Mouse (Mus musculus) hindbrain, embryonic 14.5 days (tissue): ENCODE measurements around the gene Rhoq. TPM values are rescaled to one million over a fixed set of nuclear protein-coding genes. Genes with fewer than 3 reads are reported as not detected.
A peak's percentile ranks its signal among the peaks of the same experiment; 100 is the strongest.

Source experiments
- ATAC-seq: fragments of 200-750 bp; cut with Nextera tagmentation; 2 replicates; pipeline ENCODE4 v1.8.0; 2017; ENCODE audit warnings: moderate number of reproducible peaks, mild to moderate bottlenecking, moderate TSS enrichment, moderate library complexity; ENCODE audit not compliant: low FRiP score
- DNase-seq: peaks from one replicate; pipeline ENCODE4 v3.0.0-alpha.2; 2015; ENCODE audit warnings: low spot score
- H3K27ac ChIP-seq: fragments of 300-500 bp; sonication (generic); 2 replicates; pipeline ENCODE4 v1.5.1; 2014; ENCODE audit warnings: mild to moderate bottlenecking, moderate library complexity
- H3K27me3 ChIP-seq: fragments of 300-500 bp; sonication (generic); 2 replicates; pipeline ENCODE4 v1.6.1; 2014; ENCODE audit warnings: mild to moderate bottlenecking, low read length, mixed read lengths; ENCODE audit not compliant: control insufficient read depth, insufficient read depth
- H3K36me3 ChIP-seq: fragments of 300-500 bp; sonication (generic); replicated peaks from 2 replicates; pipeline ENCODE4 v1.6.1; 2014; ENCODE audit not compliant: control insufficient read depth, insufficient read depth
- H3K4me1 ChIP-seq: fragments of 300-500 bp; sonication (generic); replicated peaks from 2 replicates; pipeline ENCODE4 v1.6.1; 2014; ENCODE audit warnings: antibody characterized with exemption, low read length, mixed read lengths; ENCODE audit not compliant: control insufficient read depth, insufficient read depth
- H3K4me2 ChIP-seq: fragments of 300-500 bp; sonication (generic); replicated peaks from 2 replicates; pipeline ENCODE4 v1.6.1; 2014; ENCODE audit warnings: mild to moderate bottlenecking, moderate library complexity
- H3K4me3 ChIP-seq: fragments of 300-500 bp; sonication (generic); replicated peaks from 2 replicates; pipeline ENCODE4 v1.5.1; 2014; ENCODE audit warnings: mild to moderate bottlenecking, low read length
- H3K9ac ChIP-seq: fragments of 300-500 bp; sonication (generic); 2 replicates; pipeline ENCODE4 v1.6.1; 2014
- H3K9me3 ChIP-seq: fragments of 300-500 bp; sonication (generic); 2 replicates; pipeline ENCODE4 v1.6.1; 2016; ENCODE audit warnings: low read length; ENCODE audit not compliant: control insufficient read depth
- WGBS: fragments of 180-500 bp; shearing (Covaris S2); extraction: QIAGEN DNeasy Blood & Tissue Kit; methylation state at CpG from one replicate; pipeline ENCODE4 v1.1.7; 2014; 5-methylcytosine and 5-hydroxymethylcytosine counted together
- polyA plus RNA-seq: library from polyadenylated mRNA; unstranded; fragments of >200 nt; fragmentation: Nextera tagmentation; extraction: Ambion mirVana; gene quantifications from 2 replicates; pipeline ENCODE4 v1.2.1, GENCODE M21; 2014

Gene Rhoq
- 10.7 and 11.5 TPM in 2 replicates for polyA plus RNA-seq

GRCm38 (mm10) chr17:86962894-86963585 lies at the start of gene Rhoq:
Gene Rhoq, plus strand, starts transcription at chr17:86963082.
- H3K4me1 ChIP-seq = peaks cover 33% of the 10 kb centered on the region
- peak; percentile 89 for ATAC-seq
- H3K27me3 ChIP-seq = no peaks in the 10 kb centered on the region
- H3K36me3 ChIP-seq = no peaks in the 10 kb centered on the region
- peak within 1 kb of the TSS; percentile 81 for H3K4me2 ChIP-seq
- WGBS = under 1% methylated on average over 81 of the region's 86 CpGs
- peak within 1 kb of the TSS; percentile 86 for H3K27ac ChIP-seq
- H3K4me3 ChIP-seq = peak within 1 kb of the TSS; percentile 82
- no peaks in the 10 kb centered on the region for H3K9me3 ChIP-seq
- peak; percentile 78 for DNase-seq
- H3K9ac ChIP-seq = peak within 1 kb of the TSS; percentile 84

DNA sequence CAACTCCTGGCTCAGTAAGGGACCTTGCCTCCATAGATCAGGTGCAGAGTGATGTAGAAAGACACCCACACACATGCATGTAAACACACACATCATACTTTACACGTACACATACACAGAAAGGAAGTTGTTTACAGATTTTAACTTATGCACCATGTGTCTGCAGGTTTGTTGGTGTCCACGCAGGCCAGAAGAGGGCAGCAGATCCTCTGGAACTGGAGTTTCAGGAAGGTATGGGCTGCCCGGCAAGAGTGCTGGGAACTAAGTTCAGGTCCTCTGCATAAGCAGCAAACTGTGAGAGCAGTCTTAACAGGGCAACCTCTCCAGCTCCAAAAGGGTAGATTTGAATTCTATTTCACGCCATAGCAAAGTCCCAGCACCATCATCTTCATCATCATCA lies 47.3 kb upstream of the Rhoq start:
- Histone ChIP-seq H3K4me2 (no peak overlapping the region), H3K9me3 (no peaks in the 10 kb centered on the region), H3K4me3 (no peak overlapping the region), H3K27ac (no peak overlapping the region), H3K27me3 (no peaks in the 10 kb centered on the region), H3K36me3 (no peaks in the 10 kb centered on the region), H3K4me1 (no peaks in the 10 kb centered on the region), H3K9ac (no peak overlapping the region)
- DNase-seq (no peak), ATAC-seq (no peak)
- WGBS = 87% methylated on average over 4 of the region's 4 CpGs

DNA sequence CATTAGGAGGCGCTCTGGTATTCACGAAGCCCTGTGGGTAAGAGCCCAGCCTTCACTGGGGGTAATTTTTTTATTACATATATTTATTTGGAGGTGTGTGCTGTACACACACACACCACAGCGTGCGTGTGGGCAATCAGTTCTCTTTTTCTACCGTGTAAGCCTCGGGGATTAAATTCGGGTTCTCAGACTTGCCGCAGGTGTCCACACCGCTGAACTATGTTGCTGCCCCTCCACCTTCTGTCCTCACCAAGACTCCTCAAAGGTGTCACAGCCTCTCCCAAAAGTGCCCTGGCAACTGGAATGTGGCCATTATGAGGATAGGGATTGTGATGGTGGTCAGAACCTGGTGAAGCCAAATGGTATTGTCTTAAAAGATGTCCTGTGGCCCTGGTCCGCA lies 45.8 kb upstream of the Rhoq start, which contains the start of gene Tmem247:
Gene Tmem247, plus strand, starts transcription at position 301 of the 400 bp plus-strand sequence.
- no peak within 1 kb of the TSS for H3K4me2 ChIP-seq
- H3K27ac ChIP-seq = no peak within 1 kb of the TSS
- no peak within 1 kb of the TSS for H3K4me3 ChIP-seq
- ATAC-seq (no peak), DNase-seq (no peak)
- WGBS = 92% methylated on average over 10 of the region's 10 CpGs
- no peaks in the 10 kb centered on the region for H3K4me1 ChIP-seq
- no peaks in the 10 kb centered on the region for H3K9me3 ChIP-seq
- H3K36me3 ChIP-seq = no peaks in the 10 kb centered on the region
- H3K27me3 ChIP-seq = no peaks in the 10 kb centered on the region
- no peak within 1 kb of the TSS for H3K9ac ChIP-seq

DNA sequence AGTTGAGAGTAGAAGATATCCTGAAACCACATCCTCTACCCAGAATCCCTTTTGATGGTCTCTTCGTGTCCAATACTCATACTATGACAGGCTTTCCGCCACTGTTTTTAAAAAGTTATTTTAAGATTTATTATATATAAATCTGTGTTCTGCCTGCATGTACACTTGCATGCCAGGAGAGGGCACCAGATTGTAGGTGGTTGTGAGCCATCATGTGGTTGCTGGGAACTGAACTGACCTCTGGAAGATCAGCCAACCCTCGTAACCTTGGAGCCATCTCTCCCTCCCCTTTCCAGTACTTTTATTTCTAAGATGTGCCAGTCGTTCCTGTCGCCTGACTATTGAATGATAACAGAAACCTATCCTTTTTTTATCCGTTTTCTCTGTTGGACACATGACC lies 44.1 kb upstream of the Rhoq start:
- 79% methylated on average over 6 of the region's 6 CpGs for WGBS
- ATAC-seq (no peak), DNase-seq (no peak)
- no peaks in the 10 kb centered on the region for H3K27me3 ChIP-seq
- H3K9me3 ChIP-seq = no peaks in the 10 kb centered on the region
- no peak overlapping the region for H3K9ac ChIP-seq
- no peaks in the 10 kb centered on the region for H3K4me1 ChIP-seq
- H3K4me3 ChIP-seq = no peak overlapping the region
- no peaks in the 10 kb centered on the region for H3K36me3 ChIP-seq
- H3K4me2 ChIP-seq = no peak overlapping the region
- no peak overlapping the region for H3K27ac ChIP-seq

- ATAC-seq (no peak), DNase-seq (no peak)
- 83% methylated on average over 11 of the region's 11 CpGs for WGBS
- Histone ChIP-seq H3K4me3 (no peak overlapping the region), H3K4me1 (no peaks in the 10 kb centered on the region), H3K9ac (no peak overlapping the region), H3K27me3 (no peaks in the 10 kb centered on the region), H3K4me2 (no peak overlapping the region), H3K36me3 (no peaks in the 10 kb centered on the region), H3K9me3 (no peaks in the 10 kb centered on the region), H3K27ac (no peak overlapping the region)
Measured at GRCm38 (mm10) chr17:86919729-86920128, 43.2 kb upstream of the Rhoq start.

GRCm38 (mm10) chr17:86924679-86925078 lies 38.2 kb upstream of the Rhoq start:
- WGBS = 71% methylated on average over 3 of the region's 3 CpGs
- no peak overlapping the region for H3K4me3 ChIP-seq
- no peaks in the 10 kb centered on the region for H3K4me1 ChIP-seq
- H3K27me3 ChIP-seq = no peaks in the 10 kb centered on the region
- no peak overlapping the region for H3K4me2 ChIP-seq
- no peak overlapping the region; the same call in 1 of the 2 replicates for H3K27ac ChIP-seq
- ATAC-seq = no peak
- DNase-seq = no peak
- H3K9me3 ChIP-seq = peaks cover 12% of the 10 kb centered on the region
- no peak overlapping the region for H3K9ac ChIP-seq
- no peaks in the 10 kb centered on the region for H3K36me3 ChIP-seq

GRCm38 (mm10) chr17:86926836-86927235 lies 36.0 kb upstream of the Rhoq start:
- H3K4me1 ChIP-seq = peaks cover 2% of the 10 kb centered on the region; the same call in 1 of the 2 replicates
- H3K9me3 ChIP-seq = peaks cover 12% of the 10 kb centered on the region
- H3K27me3 ChIP-seq = no peaks in the 10 kb centered on the region
- H3K9ac ChIP-seq = no peak overlapping the region
- no peaks in the 10 kb centered on the region for H3K36me3 ChIP-seq
- no peak overlapping the region for H3K4me2 ChIP-seq
- WGBS = 85% methylated on average over 3 of the region's 3 CpGs
- no peak for ATAC-seq
- H3K4me3 ChIP-seq = no peak overlapping the region
- no peak overlapping the region for H3K27ac ChIP-seq
- DNase-seq = no peak

DNA sequence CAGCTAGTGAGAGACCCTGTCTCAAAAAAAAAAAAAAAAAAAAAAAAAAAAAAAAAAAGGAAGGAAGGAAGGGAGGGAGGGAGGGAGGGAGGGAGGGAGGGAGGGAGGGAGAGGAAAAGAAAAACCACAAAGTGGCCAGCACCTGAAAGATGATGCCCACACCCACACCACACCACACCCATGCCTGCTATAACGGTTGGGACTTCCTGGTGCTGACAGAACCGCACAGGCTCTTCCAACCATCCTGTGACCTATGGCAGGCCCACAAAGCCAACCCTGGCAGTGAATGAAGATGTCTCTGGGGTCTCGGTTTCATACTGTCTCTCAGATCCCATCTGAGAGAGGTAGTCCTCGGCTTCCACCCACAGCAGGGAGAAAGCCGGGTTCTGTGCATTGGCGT lies 33.5 kb upstream of the Rhoq start:
- Histone ChIP-seq H3K4me3 (no peak overlapping the region), H3K27ac (no peak overlapping the region), H3K27me3 (no peaks in the 10 kb centered on the region), H3K9me3 (peaks cover 12% of the 10 kb centered on the region), H3K9ac (no peak overlapping the region), H3K4me1 (peaks cover 19% of the 10 kb centered on the region), H3K36me3 (no peaks in the 10 kb centered on the region), H3K4me2 (no peak overlapping the region)
- 86% methylated on average over 6 of the region's 6 CpGs for WGBS
- ATAC-seq (no peak), DNase-seq (no peak)

GRCm38 (mm10) chr17:86929981-86930380 lies 32.9 kb upstream of the Rhoq start:
- Histone ChIP-seq H3K9me3 (peaks cover 12% of the 10 kb centered on the region), H3K4me3 (no peak overlapping the region), H3K27me3 (no peaks in the 10 kb centered on the region), H3K27ac (no peak overlapping the region), H3K9ac (no peak overlapping the region), H3K36me3 (no peaks in the 10 kb centered on the region), H3K4me1 (peaks cover 19% of the 10 kb centered on the region), H3K4me2 (no peak overlapping the region)
- no peak for DNase-seq
- no peak for ATAC-seq
